Mouse (Mus musculus) liver, adult 2 months (tissue): ENCODE data around the gene Kdm2b.

Source experiments
- CTCF ChIP-seq: fragments of 200-500 bp; IDR thresholded peaks from 2 replicates; pipeline ENCODE4 v1.5.1; 2011; ENCODE audit warnings: low read depth, low read length, control low read depth
- POLR2A ChIP-seq: fragments of 200-500 bp; IDR thresholded peaks from 2 replicates; pipeline ENCODE4 v1.6.1; 2011; ENCODE audit warnings: low read length, control low read depth; ENCODE audit not compliant: insufficient read depth; ENCODE audit errors: extremely low read depth

GRCm38 (mm10) chr5:122883237-122883636, 106.4 kb downstream of the Kdm2b start:
- TF ChIP-seq POLR2A: no peak
- no peak for TF ChIP-seq CTCF
